Mouse (Mus musculus): ENCODE measurements around the gene Atxn7l1.

DNA sequence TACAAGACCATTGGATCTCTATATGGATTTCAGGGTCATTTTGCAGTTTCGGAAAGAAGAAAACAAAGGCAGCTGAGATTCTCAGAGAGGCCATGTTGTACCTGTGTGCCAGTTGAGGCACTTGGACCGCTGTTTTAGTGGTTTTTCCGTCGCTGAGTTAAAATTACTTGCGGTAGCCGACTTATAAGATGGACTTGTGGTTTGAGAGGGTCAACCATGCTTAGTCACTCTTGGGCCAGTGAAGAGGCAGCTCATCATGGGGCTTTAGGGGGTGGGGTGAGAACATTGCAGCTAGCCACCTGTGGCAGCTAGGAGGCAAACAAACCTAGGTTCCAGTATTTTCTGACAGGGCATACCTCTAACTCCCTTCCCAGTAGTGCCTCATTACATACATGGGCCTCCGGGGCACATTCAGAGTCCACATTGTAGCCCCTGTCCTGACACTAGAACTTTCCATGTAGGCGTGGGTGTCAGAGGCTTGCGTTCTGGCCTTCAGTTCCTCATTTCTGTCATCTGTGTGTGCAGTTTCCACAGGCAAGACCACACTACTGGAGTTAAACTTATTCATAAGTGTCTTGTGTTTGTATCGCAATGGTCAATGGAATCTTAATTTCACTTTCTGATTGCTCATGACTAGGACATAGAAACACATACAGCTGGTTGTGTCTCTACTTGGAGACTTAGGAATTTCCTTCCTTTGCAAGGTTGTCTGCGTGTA lies 22.4 kb downstream of the Atxn7l1 start:
- TF ChIP-seq CTCF (conservative IDR thresholded peaks at IDR 0.05; ENCODE audit: insufficient read depth, insufficient read length, low read depth, low read length) (no peak), POLR2A (IDR thresholded peaks at IDR 0.05; ENCODE audit: low read depth, low read length) (no peak)

Measured in kidney, adult 2 months (tissue).